Mouse (Mus musculus) kidney, embryonic 16.5 days (tissue): ENCODE data around the gene Pkmyt1. TPM values are rescaled to one million over a fixed set of nuclear protein-coding genes. Genes with fewer than 3 reads are reported as not detected.

Source experiments
- ATAC-seq: fragments of 200-750 bp; cut with Nextera tagmentation; 2 replicates; pipeline ENCODE4 v1.8.0; 2017; ENCODE audit warnings: moderate TSS enrichment; ENCODE audit not compliant: low FRiP score, low TSS enrichment
- H3K27ac ChIP-seq: fragments of 300-500 bp; sonication (generic); 2 replicates; pipeline ENCODE4 v1.5.1; 2014; ENCODE audit warnings: low read length
- H3K27me3 ChIP-seq: fragments of 300-500 bp; sonication (generic); 2 replicates; pipeline ENCODE4 v1.6.1; 2014; ENCODE audit warnings: low read length, control low read depth, mixed read lengths; ENCODE audit not compliant: insufficient read depth
- H3K36me3 ChIP-seq: fragments of 300-500 bp; sonication (generic); 2 replicates; pipeline ENCODE4 v1.6.1; 2014; ENCODE audit warnings: low read length, control low read depth, mixed read lengths; ENCODE audit not compliant: insufficient read depth
- H3K4me1 ChIP-seq: fragments of 300-500 bp; sonication (generic); 2 replicates; pipeline ENCODE4 v1.6.1; 2014; ENCODE audit warnings: low read length, control low read depth, mixed read lengths; ENCODE audit not compliant: insufficient read depth
- H3K4me2 ChIP-seq: fragments of 300-500 bp; sonication (generic); replicated peaks from 2 replicates; pipeline ENCODE4 v1.6.1; 2014; ENCODE audit warnings: low read depth, low read length
- H3K4me3 ChIP-seq: fragments of 300-500 bp; sonication (generic); 2 replicates; pipeline ENCODE4 v1.5.1; 2014; ENCODE audit warnings: mild to moderate bottlenecking, low read length
- H3K9ac ChIP-seq: fragments of 300-500 bp; sonication (generic); replicated peaks from 2 replicates; pipeline ENCODE4 v1.6.1; 2014; ENCODE audit warnings: low read length
- H3K9me3 ChIP-seq: fragments of 300-500 bp; sonication (generic); 2 replicates; pipeline ENCODE4 v1.6.1; 2016; ENCODE audit warnings: low read length, control low read depth
- whole genome bisulfite sequencing: fragments of 180-500 bp; shearing (Covaris S2); extraction: QIAGEN DNeasy Blood & Tissue Kit; methylation state at CpG from one replicate; pipeline ENCODE4 v1.1.7; 2014; 5-methylcytosine and 5-hydroxymethylcytosine counted together
- polyA plus RNA-seq: library from polyadenylated mRNA; unstranded; fragments of >200 nt; fragmentation: Nextera tagmentation; extraction: Ambion mirVana; gene quantifications from 2 replicates; pipeline ENCODE4 v1.2.1, GENCODE M21; 2015

Pkmyt1 gene
- polyA plus RNA-seq, 1 experiment from 2014 or later: 53.0 TPM

DNA sequence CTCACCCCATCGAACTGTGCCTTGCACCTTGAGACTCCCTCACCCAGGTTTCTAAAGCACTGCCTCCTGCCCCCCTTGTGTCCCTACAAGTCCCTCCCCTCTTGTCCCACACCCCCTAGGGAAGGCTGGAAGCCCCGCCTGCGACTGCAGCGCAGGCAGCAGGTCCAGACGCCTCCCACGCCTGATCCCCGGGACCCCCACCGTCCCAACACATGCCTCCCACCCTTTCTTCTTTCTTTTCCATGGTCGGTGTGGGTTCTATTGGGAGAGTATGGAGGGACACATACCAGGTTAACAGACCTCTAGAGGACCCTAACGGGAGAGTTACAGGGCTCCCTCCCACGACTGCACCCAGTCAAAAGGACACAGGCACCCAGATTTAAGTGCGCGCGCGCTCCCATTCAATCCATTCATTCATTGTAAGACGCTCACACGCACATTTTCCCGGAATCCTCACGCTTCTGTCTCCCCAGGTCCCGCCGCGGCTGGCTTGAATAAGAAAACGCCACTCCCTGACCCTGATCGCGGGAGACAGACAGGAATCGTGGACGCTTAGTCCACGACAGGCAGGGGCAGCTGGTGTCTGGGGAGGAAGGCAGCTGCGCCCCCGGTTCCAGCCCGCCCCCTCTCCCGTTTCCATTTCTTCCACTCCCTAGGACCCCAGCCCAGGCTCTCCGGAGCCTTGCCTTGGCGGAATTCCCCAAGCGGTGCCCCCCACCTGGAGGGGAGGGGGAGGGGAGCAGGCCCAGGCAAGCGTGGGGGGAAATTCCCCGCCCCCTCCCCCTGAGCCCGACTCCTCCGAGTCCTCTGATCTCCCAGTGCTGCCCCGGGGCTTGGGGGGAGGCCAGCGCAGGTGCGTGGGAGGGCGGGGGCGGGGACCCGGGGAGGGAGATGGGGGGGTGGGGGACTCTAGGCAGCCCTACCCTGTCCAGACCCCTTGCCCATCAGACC is 19.4 kb downstream of the Pkmyt1 start, which contains the start of gene Kremen2:
Kremen2 (minus strand) TSS at position 533 of the 951 bp plus-strand sequence.
- under 1% methylated on average over 33 of the region's 45 CpGs for WGBS

DNA sequence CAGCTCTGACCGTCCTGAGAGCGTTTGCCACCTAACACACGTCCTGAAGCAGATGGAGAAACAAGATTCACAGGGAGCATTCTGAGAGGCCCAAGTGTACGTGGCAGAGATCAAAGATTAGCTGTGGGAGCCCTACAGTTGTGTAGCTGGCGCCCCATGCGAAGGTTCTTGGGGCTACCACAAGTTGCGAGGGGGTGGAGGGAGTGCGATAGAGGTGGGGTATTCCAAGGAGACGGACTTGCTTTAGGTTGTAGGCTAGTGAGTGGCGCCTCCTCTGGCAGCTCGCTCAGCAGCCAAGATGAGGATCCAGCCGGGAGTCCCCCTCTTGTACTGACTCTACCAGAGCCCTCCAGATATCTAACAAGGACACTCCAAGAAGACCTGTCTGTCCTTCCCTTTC is 20.2 kb downstream of the Pkmyt1 start:
- peaks cover 56% of the 10 kb centered on the region for H3K27me3 ChIP-seq
- no peak overlapping the region for H3K27ac ChIP-seq
- H3K9me3 ChIP-seq: no peaks in the 10 kb centered on the region
- peak overlapping the region; percentile 43 for H3K4me3 ChIP-seq
- peaks cover 2% of the 10 kb centered on the region for H3K36me3 ChIP-seq
- peak overlapping the region; percentile 78 for H3K4me2 ChIP-seq
- H3K9ac ChIP-seq: no peak overlapping the region; the same call in 1 of the 2 replicates
- H3K4me1 ChIP-seq: peaks cover 31% of the 10 kb centered on the region
- 6% methylated on average over 12 of the region's 12 CpGs for WGBS
- no peak for ATAC-seq

More for the DNA sequence above, 19.4 kb downstream of the Pkmyt1 start, which contains the start of gene Kremen2:
- H3K27ac ChIP-seq: no peak within 1 kb of the TSS
- H3K27me3 ChIP-seq: peaks cover 63% of the 10 kb centered on the region
- ATAC-seq: no peak
- peak within 1 kb of the TSS; percentile 78 for H3K4me2 ChIP-seq
- H3K4me3 ChIP-seq: peak within 1 kb of the TSS; percentile 43
- peaks cover 35% of the 10 kb centered on the region for H3K4me1 ChIP-seq
- no peaks in the 10 kb centered on the region for H3K9me3 ChIP-seq
- H3K36me3 ChIP-seq: no peaks in the 10 kb centered on the region
- peak within 1 kb of the TSS; percentile 54 for H3K9ac ChIP-seq

DNA sequence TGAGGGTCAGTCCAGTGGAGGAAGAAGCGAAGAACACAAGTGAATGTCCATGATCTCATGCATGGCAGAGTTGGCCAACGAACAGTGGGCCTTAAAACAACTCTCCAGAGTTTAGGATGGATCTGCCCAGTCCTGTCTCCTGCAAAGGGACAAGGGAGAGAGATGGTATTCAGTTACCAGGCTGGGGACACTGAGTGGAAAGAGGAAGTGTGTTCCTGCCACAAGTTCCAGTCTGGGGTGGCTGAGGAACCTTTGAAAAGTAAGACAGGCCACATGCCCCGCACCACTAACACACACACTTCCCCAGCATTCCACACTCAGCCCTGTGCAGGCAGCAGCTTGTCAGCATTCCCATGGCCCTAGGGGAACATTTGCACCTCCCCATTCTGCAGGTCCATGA is 20.6 kb downstream of the Pkmyt1 start:
- Histone ChIP-seq H3K4me3 (no peak overlapping the region), H3K27ac (no peak overlapping the region), H3K9ac (no peak overlapping the region), H3K36me3 (peaks cover 7% of the 10 kb centered on the region), H3K9me3 (no peaks in the 10 kb centered on the region), H3K27me3 (peaks cover 51% of the 10 kb centered on the region), H3K4me1 (peaks cover 31% of the 10 kb centered on the region), H3K4me2 (no peak overlapping the region)
- 75% methylated on average over 3 of the region's 3 CpGs for WGBS
- ATAC-seq: no peak

DNA sequence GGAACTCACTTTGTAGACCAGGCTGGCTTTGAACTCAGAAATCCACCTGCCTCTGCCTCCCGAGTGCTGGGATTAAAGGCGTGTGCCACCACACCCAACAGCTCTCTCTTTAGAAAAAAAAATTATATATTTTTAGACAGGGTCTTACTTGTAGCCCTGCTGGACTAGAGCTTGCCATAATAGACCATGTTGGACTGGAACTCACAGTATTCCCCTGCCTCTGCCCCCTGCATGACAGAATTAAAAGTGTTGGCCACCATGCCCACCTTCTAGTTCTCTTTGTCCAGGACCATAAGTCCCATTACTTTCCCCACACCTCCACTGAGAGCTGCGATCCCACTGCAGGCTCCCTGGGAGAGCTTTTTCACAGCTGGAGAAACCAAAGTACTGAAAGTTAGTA is 21.3 kb downstream of the Pkmyt1 start:
- 78% methylated on average over 3 of the region's 3 CpGs for WGBS
- ATAC-seq: no peak
- peaks cover 44% of the 10 kb centered on the region for H3K27me3 ChIP-seq

DNA sequence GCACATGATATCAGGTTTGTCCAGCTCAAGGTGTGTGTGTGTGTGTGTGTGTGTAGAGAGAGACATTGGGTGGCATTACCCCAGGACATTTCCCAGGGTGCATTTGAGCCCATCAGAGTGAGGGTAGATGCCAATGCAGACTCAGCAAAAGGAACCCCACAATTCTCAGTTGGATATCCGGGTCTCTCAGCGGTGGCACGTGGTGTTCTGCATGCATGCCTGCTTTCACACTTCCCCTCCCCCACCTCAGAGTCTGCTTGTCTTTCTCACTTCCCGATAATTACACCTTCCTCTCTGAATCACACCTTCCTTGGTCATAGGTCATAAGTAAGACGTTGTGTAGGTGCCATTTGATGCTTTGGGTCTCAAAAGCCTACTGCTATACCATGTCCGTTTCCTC is 21.9 kb downstream of the Pkmyt1 start:
- Histone ChIP-seq H3K4me3 (no peak overlapping the region), H3K27me3 (peaks cover 39% of the 10 kb centered on the region), H3K36me3 (peaks cover 19% of the 10 kb centered on the region), H3K4me2 (no peak overlapping the region), H3K27ac (no peak overlapping the region), H3K9ac (no peak overlapping the region), H3K9me3 (no peaks in the 10 kb centered on the region), H3K4me1 (peaks cover 26% of the 10 kb centered on the region)
- no peak for ATAC-seq
- WGBS: 21% methylated on average over 6 of the region's 6 CpGs

More for the DNA sequence above, 21.3 kb downstream of the Pkmyt1 start:
- H3K9me3 ChIP-seq: no peaks in the 10 kb centered on the region
- no peak overlapping the region for H3K4me3 ChIP-seq
- peaks cover 28% of the 10 kb centered on the region for H3K4me1 ChIP-seq
- H3K27ac ChIP-seq: no peak overlapping the region
- H3K36me3 ChIP-seq: peaks cover 14% of the 10 kb centered on the region
- H3K9ac ChIP-seq: no peak overlapping the region
- H3K4me2 ChIP-seq: no peak overlapping the region

DNA sequence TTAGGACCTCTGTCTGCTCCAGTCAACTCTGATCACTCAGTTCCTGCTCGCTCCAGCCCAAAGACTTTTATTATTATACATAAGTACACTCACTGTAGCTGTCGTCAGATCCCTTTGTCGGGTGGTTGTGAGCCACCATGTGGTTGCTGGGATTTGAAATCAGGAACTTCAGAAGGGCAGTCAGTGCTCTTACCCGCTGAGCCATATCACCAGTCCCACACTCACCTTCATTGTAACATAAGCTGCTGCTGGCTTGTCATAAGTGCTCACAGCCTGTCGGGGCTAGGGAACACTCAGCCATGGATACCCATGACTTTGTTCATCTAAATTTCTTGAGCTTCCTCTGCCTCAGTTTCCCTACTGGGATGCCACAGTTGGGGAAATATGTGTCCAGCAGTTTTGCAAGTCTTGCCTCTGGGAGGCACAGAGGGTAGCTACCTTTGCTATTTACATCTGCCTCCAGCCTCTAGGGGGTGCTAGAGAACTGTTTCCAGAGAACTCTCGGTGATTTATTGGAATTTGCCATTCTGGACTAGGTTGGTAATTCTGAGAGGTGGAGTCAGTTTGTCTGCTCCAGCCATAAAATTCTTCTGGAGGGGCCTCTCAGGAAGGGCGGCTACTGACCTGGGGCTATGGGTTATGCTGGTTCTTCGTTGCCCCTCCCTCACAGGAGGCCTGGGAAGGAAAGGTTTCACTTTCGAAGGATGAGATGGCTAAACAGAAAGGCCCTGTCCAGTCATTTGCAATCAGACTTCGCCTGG is 22.7 kb downstream of the Pkmyt1 start:
- Histone ChIP-seq H3K36me3 (peaks cover 25% of the 10 kb centered on the region), H3K4me3 (peak overlapping the region; percentile 30), H3K9ac (0 out of 2 replicates have a peak overlapping the region, but pooled peaks have one; percentile 15), H3K27me3 (peaks cover 31% of the 10 kb centered on the region), H3K9me3 (no peaks in the 10 kb centered on the region), H3K4me1 (peaks cover 26% of the 10 kb centered on the region), H3K27ac (no peak overlapping the region), H3K4me2 (peak overlapping the region; percentile 42)
- 29% methylated on average over 10 of the region's 10 CpGs for WGBS
- no peak; the same call in 1 of the 2 replicates for ATAC-seq

DNA sequence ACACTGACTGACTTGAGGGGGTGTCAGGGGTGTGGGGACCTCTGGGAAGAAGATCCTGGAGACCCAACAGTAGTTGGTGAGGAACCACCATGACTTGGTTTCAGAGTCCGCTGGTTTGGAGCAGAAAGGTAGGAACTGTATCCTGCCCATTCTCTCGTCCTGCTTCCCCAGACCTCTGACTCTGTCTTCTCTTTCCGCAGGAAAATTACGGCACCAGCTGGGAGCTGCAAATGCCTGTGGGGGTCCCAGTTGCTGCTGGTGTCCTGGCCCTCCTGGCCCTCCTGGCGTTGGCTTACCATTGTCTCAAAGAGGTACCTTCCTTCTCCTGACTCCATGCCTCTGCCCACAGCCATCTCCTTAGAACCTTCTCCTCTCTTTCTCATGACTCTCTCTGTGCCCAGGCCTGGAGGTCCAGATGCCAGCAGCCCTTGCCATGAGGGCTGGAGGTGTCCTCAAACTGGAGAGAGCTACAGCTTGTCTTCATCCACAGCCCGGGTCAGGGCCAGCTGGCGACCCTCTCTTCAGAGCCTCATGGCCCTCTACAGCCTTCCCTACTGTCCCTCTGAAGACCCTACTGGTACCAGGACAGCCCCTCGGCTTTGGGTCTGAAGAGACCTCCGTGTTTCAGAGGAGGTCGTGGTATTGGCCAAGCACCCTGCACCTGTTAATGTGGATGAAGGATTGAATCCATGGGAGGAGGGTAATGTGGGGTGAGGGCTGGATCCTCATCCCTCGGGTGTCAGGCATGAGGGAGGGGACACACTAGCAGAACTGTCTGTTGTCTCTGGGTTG is 23.5 kb downstream of the Pkmyt1 start:
- Histone ChIP-seq H3K9me3 (no peaks in the 10 kb centered on the region), H3K4me2 (peak overlapping the region; percentile 42), H3K36me3 (peaks cover 28% of the 10 kb centered on the region), H3K27me3 (peaks cover 23% of the 10 kb centered on the region), H3K9ac (0 out of 2 replicates have a peak overlapping the region, but pooled peaks have one; percentile 15), H3K27ac (no peak overlapping the region), H3K4me3 (peak overlapping the region; percentile 30), H3K4me1 (peaks cover 20% of the 10 kb centered on the region)
- ATAC-seq: no peak
- WGBS: 78% methylated on average over 11 of the region's 11 CpGs

DNA sequence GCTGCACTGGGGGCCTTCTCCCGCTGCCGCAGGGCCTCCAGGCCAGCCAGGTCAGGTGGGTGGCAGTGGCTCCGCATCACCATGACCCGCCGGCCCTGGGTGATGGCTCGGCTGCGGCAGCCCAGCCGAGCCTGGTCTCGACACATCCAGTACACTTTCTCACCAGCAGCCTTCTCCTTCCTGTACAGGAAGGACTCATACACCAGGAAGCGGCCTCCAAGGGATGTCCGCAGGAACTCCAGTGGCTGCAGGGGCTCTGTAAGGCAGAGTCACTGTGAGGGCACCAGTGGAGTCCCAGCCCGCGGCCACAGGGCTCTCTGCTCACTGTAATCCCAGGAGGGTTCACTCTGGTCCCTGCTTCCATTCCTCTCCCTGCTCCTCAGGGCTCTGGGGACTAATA is 29.6 kb downstream of the Pkmyt1 start:
- H3K36me3 ChIP-seq: peaks cover 81% of the 10 kb centered on the region
- WGBS: 81% methylated on average over 13 of the region's 13 CpGs
- ATAC-seq: peak; percentile 43; the same call in 1 of the 2 replicates

DNA sequence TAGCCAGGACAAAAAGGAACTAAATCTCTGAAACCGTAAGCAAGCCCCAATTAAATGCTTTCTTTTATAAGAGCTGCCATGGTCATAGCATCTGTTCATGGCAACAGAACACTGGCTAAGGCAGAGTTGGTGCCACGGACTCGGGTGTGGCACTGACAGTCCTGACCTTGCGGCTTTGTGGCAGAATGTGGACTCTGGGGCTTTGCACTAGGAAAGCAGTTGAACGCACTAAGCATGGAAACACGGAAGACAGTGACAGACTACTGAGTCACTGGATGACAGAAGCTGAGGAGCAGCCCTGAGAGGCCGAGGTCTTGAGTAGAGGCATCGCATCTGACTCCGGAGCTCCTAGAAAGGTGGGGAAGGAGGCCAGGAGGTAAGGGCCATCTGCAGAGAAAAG is 31.4 kb downstream of the Pkmyt1 start:
- Histone ChIP-seq H3K4me2 (no peak overlapping the region), H3K36me3 (peaks cover 84% of the 10 kb centered on the region), H3K27me3 (no peaks in the 10 kb centered on the region), H3K9me3 (no peaks in the 10 kb centered on the region), H3K27ac (no peak overlapping the region), H3K4me3 (no peak overlapping the region), H3K4me1 (no peaks in the 10 kb centered on the region), H3K9ac (no peak overlapping the region)
- 94% methylated on average over 9 of the region's 9 CpGs for WGBS
- no peak for ATAC-seq

More for the DNA sequence above, 29.6 kb downstream of the Pkmyt1 start:
- no peaks in the 10 kb centered on the region for H3K9me3 ChIP-seq
- 0 out of 2 replicates have a peak overlapping the region, but pooled peaks have one; percentile 6 for H3K4me3 ChIP-seq
- 0 out of 2 replicates have a peak overlapping the region, but pooled peaks have one; percentile 23 for H3K9ac ChIP-seq
- H3K4me2 ChIP-seq: 0 out of 2 replicates have a peak overlapping the region, but pooled peaks have one; percentile 13
- peak overlapping the region; percentile 46 for H3K27ac ChIP-seq
- H3K27me3 ChIP-seq: no peaks in the 10 kb centered on the region
- H3K4me1 ChIP-seq: no peaks in the 10 kb centered on the region
